Mouse (Mus musculus) heart, embryonic 15.5 days (tissue): ENCODE results near the gene Gm49396. TPM values are rescaled to one million over a fixed set of nuclear protein-coding genes. Genes with fewer than 3 reads are reported as not detected.
A peak's percentile ranks its signal among the peaks of the same experiment; 100 is the strongest.

Experiments used
- ATAC-seq: fragments of 200-750 bp; cut with Nextera tagmentation; replicated peaks from 2 replicates; pipeline ENCODE4 v1.8.0; 2017; ENCODE audit warnings: low read depth, moderate TSS enrichment; ENCODE audit not compliant: insufficient number of reproducible peaks, insufficient read depth, low FRiP score
- H3K27ac ChIP-seq: fragments of 300-500 bp; sonication (generic); 2 replicates; pipeline ENCODE4 v1.5.1; 2015; ENCODE audit warnings: mild to moderate bottlenecking, inconsistent platforms
- H3K27me3 ChIP-seq: fragments of 300-500 bp; sonication (generic); 2 replicates; pipeline ENCODE4 v1.6.1; 2015; ENCODE audit warnings: inconsistent platforms
- H3K36me3 ChIP-seq: fragments of 300-500 bp; sonication (generic); 2 replicates; pipeline ENCODE4 v1.6.1; 2015; ENCODE audit warnings: mild to moderate bottlenecking, inconsistent platforms
- H3K4me1 ChIP-seq: fragments of 300-500 bp; sonication (generic); replicated peaks from 2 replicates; pipeline ENCODE4 v1.6.1; 2015; ENCODE audit warnings: inconsistent platforms
- H3K4me2 ChIP-seq: fragments of 300-500 bp; sonication (generic); 2 replicates; pipeline ENCODE4 v1.6.1; 2015; ENCODE audit warnings: inconsistent platforms, mild to moderate bottlenecking, moderate library complexity
- H3K4me3 ChIP-seq: fragments of 300-500 bp; sonication (generic); 2 replicates; pipeline ENCODE4 v1.5.1; 2015; ENCODE audit warnings: mild to moderate bottlenecking, inconsistent platforms
- H3K9ac ChIP-seq: fragments of 300-500 bp; sonication (generic); 2 replicates; pipeline ENCODE4 v1.6.1; 2015; ENCODE audit warnings: mild to moderate bottlenecking, inconsistent platforms
- H3K9me3 ChIP-seq: fragments of 300-500 bp; sonication (generic); replicated peaks from 2 replicates; pipeline ENCODE4 v1.6.1; 2016; ENCODE audit warnings: inconsistent platforms
- WGBS: fragments of 180-500 bp; shearing (Covaris S2); methylation state at CpG from one replicate; pipeline ENCODE4 v1.1.7; 2015; ENCODE audit warnings: mixed read lengths; 5-methylcytosine and 5-hydroxymethylcytosine counted together
- polyA plus RNA-seq: library from polyadenylated mRNA; unstranded; fragments of >200 nt; fragmentation: Nextera tagmentation; extraction: Ambion mirVana; gene quantifications from 2 replicates; pipeline ENCODE4 v1.2.1, GENCODE M21; 2015

Gm49396 gene
- polyA plus RNA-seq, 1 experiment from 2014 or later = 8.4 TPM

GRCm38 (mm10) chr7:30567555-30567954 is 4.4 kb downstream of the Gm49396 start:
- Histone ChIP-seq H3K27me3 (no peaks in the 10 kb centered on the region), H3K9me3 (no peaks in the 10 kb centered on the region), H3K27ac (no peak overlapping the region), H3K4me2 (no peak overlapping the region), H3K36me3 (peaks cover 61% of the 10 kb centered on the region), H3K4me1 (peaks cover 11% of the 10 kb centered on the region), H3K4me3 (no peak overlapping the region), H3K9ac (no peak overlapping the region)
- 83% methylated on average over 11 of the region's 11 CpGs for WGBS
- no peak for ATAC-seq

- Histone ChIP-seq H3K9me3 (no peaks in the 10 kb centered on the region), H3K9ac (no peak overlapping the region), H3K4me3 (no peak overlapping the region), H3K27ac (peak overlapping the region; percentile 14; the same call in 1 of the 2 replicates), H3K36me3 (peaks cover 86% of the 10 kb centered on the region), H3K27me3 (no peaks in the 10 kb centered on the region), H3K4me2 (no peak overlapping the region), H3K4me1 (peaks cover 7% of the 10 kb centered on the region; the same call in 1 of the 2 replicates)
- WGBS = 72% methylated on average over 5 of the region's 5 CpGs
- no peak for ATAC-seq
Observed at GRCm38 (mm10) chr7:30572389-30572788, 9.2 kb downstream of the Gm49396 start.

- Histone ChIP-seq H3K27me3 (no peaks in the 10 kb centered on the region), H3K9me3 (no peaks in the 10 kb centered on the region), H3K27ac (peak overlapping the region; percentile 36; the same call in 1 of the 2 replicates), H3K4me2 (no peak overlapping the region), H3K4me3 (no peak overlapping the region), H3K9ac (no peak overlapping the region), H3K36me3 (peaks cover 89% of the 10 kb centered on the region), H3K4me1 (peaks cover 7% of the 10 kb centered on the region; the same call in 1 of the 2 replicates)
- 32% methylated on average over 2 of the region's 2 CpGs for WGBS
- ATAC-seq = no peak
Observed at GRCm38 (mm10) chr7:30572969-30573368, 9.8 kb downstream of the Gm49396 start.

GRCm38 (mm10) chr7:30579950-30580349 is 16.8 kb downstream of the Gm49396 start:
- Histone ChIP-seq H3K27me3 (no peaks in the 10 kb centered on the region), H3K4me1 (no peaks in the 10 kb centered on the region), H3K9ac (no peak overlapping the region), H3K27ac (no peak overlapping the region), H3K36me3 (peaks cover 98% of the 10 kb centered on the region), H3K9me3 (no peaks in the 10 kb centered on the region), H3K4me3 (no peak overlapping the region), H3K4me2 (no peak overlapping the region)
- ATAC-seq = no peak
- 91% methylated on average over 8 of the region's 8 CpGs for WGBS

GRCm38 (mm10) chr7:30581547-30581946 is 18.4 kb downstream of the Gm49396 start:
- peaks cover 91% of the 10 kb centered on the region for H3K36me3 ChIP-seq
- no peaks in the 10 kb centered on the region for H3K9me3 ChIP-seq
- H3K4me3 ChIP-seq = no peak overlapping the region
- no peak for ATAC-seq
- H3K27ac ChIP-seq = no peak overlapping the region
- peaks cover 2% of the 10 kb centered on the region; the same call in 1 of the 2 replicates for H3K4me1 ChIP-seq
- H3K9ac ChIP-seq = no peak overlapping the region
- H3K4me2 ChIP-seq = no peak overlapping the region
- H3K27me3 ChIP-seq = no peaks in the 10 kb centered on the region
- WGBS = 94% methylated on average over 16 of the region's 16 CpGs

- H3K4me1 ChIP-seq = peaks cover 16% of the 10 kb centered on the region
- WGBS = 92% methylated on average over 10 of the region's 10 CpGs
- no peak for ATAC-seq
- no peak overlapping the region for H3K9ac ChIP-seq
- H3K9me3 ChIP-seq = no peaks in the 10 kb centered on the region
- H3K27ac ChIP-seq = no peak overlapping the region
- H3K27me3 ChIP-seq = no peaks in the 10 kb centered on the region
- peaks cover 63% of the 10 kb centered on the region for H3K36me3 ChIP-seq
- H3K4me3 ChIP-seq = no peak overlapping the region
- no peak overlapping the region for H3K4me2 ChIP-seq
Observed at GRCm38 (mm10) chr7:30584339-30584738, 21.2 kb downstream of the Gm49396 start.

- no peak overlapping the region for H3K4me2 ChIP-seq
- H3K36me3 ChIP-seq = peaks cover 54% of the 10 kb centered on the region
- ATAC-seq = no peak
- no peak overlapping the region for H3K27ac ChIP-seq
- no peak overlapping the region for H3K4me3 ChIP-seq
- H3K9me3 ChIP-seq = no peaks in the 10 kb centered on the region
- peaks cover 22% of the 10 kb centered on the region for H3K4me1 ChIP-seq
- no peak overlapping the region for H3K9ac ChIP-seq
- WGBS = 92% methylated on average over 7 of the region's 7 CpGs
- no peaks in the 10 kb centered on the region for H3K27me3 ChIP-seq
Observed at GRCm38 (mm10) chr7:30585170-30585569, 22.0 kb downstream of the Gm49396 start.

GRCm38 (mm10) chr7:30586455-30587020 is 23.4 kb downstream of the Gm49396 start:
- peaks cover 42% of the 10 kb centered on the region for H3K36me3 ChIP-seq
- no peak overlapping the region for H3K9ac ChIP-seq
- WGBS = 90% methylated on average over 28 of the region's 28 CpGs
- ATAC-seq = no peak
- peaks cover 22% of the 10 kb centered on the region for H3K4me1 ChIP-seq
- no peaks in the 10 kb centered on the region for H3K9me3 ChIP-seq
- H3K27ac ChIP-seq = no peak overlapping the region
- no peaks in the 10 kb centered on the region for H3K27me3 ChIP-seq
- peak overlapping the region; percentile 99; the same call in 1 of the 2 replicates for H3K4me3 ChIP-seq
- H3K4me2 ChIP-seq = no peak overlapping the region

GRCm38 (mm10) chr7:30587842-30588667 is 24.9 kb downstream of the Gm49396 start:
- H3K9me3 ChIP-seq = no peaks in the 10 kb centered on the region
- peak overlapping the region; percentile 99 for H3K4me3 ChIP-seq
- H3K27me3 ChIP-seq = no peaks in the 10 kb centered on the region
- under 1% methylated on average over 67 of the region's 67 CpGs for WGBS
- H3K9ac ChIP-seq = peak overlapping the region; percentile 99
- peaks cover 27% of the 10 kb centered on the region for H3K36me3 ChIP-seq
- H3K4me1 ChIP-seq = peaks cover 22% of the 10 kb centered on the region
- H3K27ac ChIP-seq = peak overlapping the region; percentile 95
- peak; percentile 10 for ATAC-seq
- peak overlapping the region; percentile 87 for H3K4me2 ChIP-seq

GRCm38 (mm10) chr7:30588676-30589434 is 25.7 kb downstream of the Gm49396 start, which contains the start of gene Kmt2b:
Kmt2b (minus strand) TSS chr7:30588726.
- Histone ChIP-seq H3K4me3 (peak within 1 kb of the TSS; percentile 99), H3K9me3 (no peaks in the 10 kb centered on the region), H3K27ac (peak within 1 kb of the TSS; percentile 95), H3K4me2 (peak within 1 kb of the TSS; percentile 87), H3K9ac (peak within 1 kb of the TSS; percentile 99), H3K36me3 (peaks cover 19% of the 10 kb centered on the region), H3K4me1 (peaks cover 22% of the 10 kb centered on the region), H3K27me3 (no peaks in the 10 kb centered on the region)
- peak; percentile 95 for ATAC-seq
- WGBS = under 1% methylated on average over 54 of the region's 68 CpGs
